Mouse (Mus musculus) myocyte (in vitro differentiated cells): Measurements from ENCODE around the gene Sectm1a. TPM values are rescaled to one million over a fixed set of nuclear protein-coding genes. Genes with fewer than 3 reads are reported as not detected.

ENCODE experiments used
- H3K27me3 ChIP-seq: one replicate; pipeline ENCODE4 v1.6.1; 2011; ENCODE audit not compliant: control insufficient read depth, insufficient read depth, insufficient read length
- H3K36me3 ChIP-seq: one replicate; pipeline ENCODE4 v1.6.1; 2011; ENCODE audit not compliant: control insufficient read depth, insufficient read depth
- H3K4me2 ChIP-seq: one replicate; pipeline ENCODE4 v1.6.1; 2011; ENCODE audit warnings: low read depth, control low read depth
- H3K4me3 ChIP-seq: one replicate; pipeline ENCODE4 v1.5.1; 2011; ENCODE audit warnings: mild to moderate bottlenecking, control low read depth, moderate library complexity
- H3K79me2 ChIP-seq: one replicate; pipeline ENCODE4 v1.6.1; 2011; ENCODE audit not compliant: control insufficient read depth, insufficient read depth
- H3ac ChIP-seq: one replicate; pipeline ENCODE4 v1.6.1; 2011; ENCODE audit not compliant: control insufficient read depth, insufficient read length
- CEBPB ChIP-seq: IDR thresholded peaks from 2 replicates; pipeline ENCODE4 v1.6.1; 2011; ENCODE audit warnings: mild to moderate bottlenecking, moderate library complexity; ENCODE audit not compliant: poor library complexity, insufficient read depth, severe bottlenecking
- E2F4 ChIP-seq: IDR thresholded peaks from one replicate; pipeline ENCODE4 v1.6.1; 2011; ENCODE audit warnings: mild to moderate bottlenecking, control low read depth, moderate library complexity; ENCODE audit not compliant: insufficient read depth
- MAX ChIP-seq: IDR thresholded peaks from one replicate; pipeline ENCODE4 v1.6.1; 2011; ENCODE audit warnings: low read depth, mild to moderate bottlenecking, control low read depth
- MYOD1 ChIP-seq, 3 experiments: IDR thresholded peaks; one replicate each; pipeline ENCODE4 v1.6.1; 2011; ENCODE audit warnings: control low read depth in 2 of 3, low read depth in 2 of 3, mild to moderate bottlenecking in 2 of 3, moderate library complexity in 1 of 3; ENCODE audit not compliant: insufficient read length in 2 of 3, control insufficient read depth in 1 of 3
- MYOG ChIP-seq, 3 experiments: IDR thresholded peaks; one replicate each; pipeline ENCODE4 v1.6.1; 2011; ENCODE audit warnings: control low read depth in 2 of 3, low read depth in 2 of 3, mild to moderate bottlenecking in 2 of 3; ENCODE audit not compliant: insufficient read length in 2 of 3, control insufficient read depth in 1 of 3, insufficient read depth in 1 of 3
- POLR2A ChIP-seq: IDR thresholded peaks from one replicate; pipeline ENCODE4 v1.6.1; 2011; ENCODE audit warnings: low read depth, mild to moderate bottlenecking, control low read depth, moderate library complexity; ENCODE audit not compliant: insufficient read length
- POLR2AphosphoS2 ChIP-seq: IDR thresholded peaks from one replicate; pipeline ENCODE4 v1.6.1; 2011; ENCODE audit warnings: low read depth, control low read depth; ENCODE audit not compliant: insufficient read length
- REST ChIP-seq: IDR thresholded peaks from one replicate; pipeline ENCODE4 v1.6.1; 2011; ENCODE audit warnings: mild to moderate bottlenecking, control low read depth, moderate library complexity; ENCODE audit not compliant: insufficient read depth, insufficient read length
- SRF ChIP-seq: IDR thresholded peaks from one replicate; pipeline ENCODE4 v1.6.1; 2011; ENCODE audit warnings: low read depth; ENCODE audit not compliant: control insufficient read depth, insufficient read length
- TCF12 ChIP-seq: IDR thresholded peaks from one replicate; pipeline ENCODE4 v1.6.1; 2011; ENCODE audit warnings: mild to moderate bottlenecking, control low read depth; ENCODE audit not compliant: poor library complexity, insufficient read depth, severe bottlenecking
- TCF3 ChIP-seq: IDR thresholded peaks from one replicate; pipeline ENCODE4 v1.6.1; 2011; ENCODE audit warnings: low read depth, control low read depth; ENCODE audit not compliant: insufficient read length
- USF1 ChIP-seq: IDR thresholded peaks from one replicate; pipeline ENCODE4 v1.6.1; 2011; ENCODE audit warnings: low read depth, mild to moderate bottlenecking, control low read depth, moderate library complexity
- polyA plus RNA-seq: library from polyadenylated mRNA; unstranded; fragments of >200 nt; fragmentation: generic; extraction: Trizol; gene quantifications from one replicate; pipeline ENCODE4 v1.2.1, GENCODE M21; 2012; ENCODE audit warnings: missing spikeins

The Sectm1a gene
- polyA plus RNA-seq: 0.12 TPM

DNA sequence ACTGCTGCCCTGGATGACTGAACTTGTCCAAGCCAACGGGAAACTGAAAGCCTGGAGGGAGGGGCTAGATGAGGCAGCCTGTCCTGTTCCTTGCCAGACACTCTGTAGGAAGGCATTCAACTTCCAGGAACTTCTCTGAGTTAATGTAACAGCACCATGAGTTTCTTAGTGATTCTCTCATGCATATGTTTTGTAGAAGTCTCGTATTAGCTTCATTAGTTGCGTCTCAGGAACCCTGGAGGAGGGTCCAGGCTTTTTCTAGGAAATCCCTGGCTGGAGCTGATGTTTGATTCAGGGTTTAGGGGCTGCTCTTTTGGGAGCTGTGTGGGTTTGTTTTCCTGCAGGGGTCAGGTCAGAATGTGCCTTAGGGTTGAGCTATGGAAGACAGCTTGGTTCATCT lies at the start of gene Sectm1a:
TSS of gene Sectm1a (minus strand) at position 101 of the 400 bp plus-strand sequence.
- H3K4me2 ChIP-seq: no peak within 1 kb of the TSS
- TF ChIP-seq REST (no peak), TCF3 (no peak)
- H3K4me3 ChIP-seq: no peak within 1 kb of the TSS
- H3K79me2 ChIP-seq: no peaks in the 10 kb centered on the region
- H3K36me3 ChIP-seq: no peaks in the 10 kb centered on the region
- H3ac ChIP-seq: no peak within 1 kb of the TSS
- H3K27me3 ChIP-seq: peaks cover 11% of the 10 kb centered on the region

DNA sequence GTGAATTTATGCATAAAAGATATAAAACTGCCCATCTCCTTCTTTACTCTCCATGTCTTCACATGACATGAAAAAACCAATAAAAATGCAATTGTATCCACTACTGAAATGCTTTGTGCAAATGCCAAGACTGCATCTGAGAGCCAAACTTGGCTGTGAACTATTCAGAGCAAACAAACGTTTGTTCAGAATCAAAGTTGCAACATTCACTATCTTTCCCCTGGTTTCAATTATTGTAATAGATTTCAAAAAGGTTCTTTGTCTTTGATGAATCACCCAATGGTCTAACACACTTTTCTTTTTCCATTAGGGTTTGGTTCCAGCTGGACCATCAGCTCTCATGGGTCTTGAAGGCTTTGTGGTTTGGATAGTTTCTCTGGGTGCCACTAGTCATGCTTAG lies 48.6 kb upstream of the Sectm1a start:
- Histone ChIP-seq H3K36me3 (no peaks in the 10 kb centered on the region), H3K4me2 (peak overlapping the region; percentile 48), H3ac (no peak overlapping the region), H3K79me2 (no peaks in the 10 kb centered on the region), H3K4me3 (no peak overlapping the region), H3K27me3 (no peaks in the 10 kb centered on the region)
- TF ChIP-seq MYOG (IDR thresholded peaks at IDR 0.05; ENCODE audit: control insufficient read depth in 1 of 3, insufficient read depth in 1 of 3, insufficient read length in 2 of 3, low read depth in 2 of 3) (no peak), E2F4 (no peak), MYOD1 (IDR thresholded peaks at IDR 0.05; ENCODE audit: control insufficient read depth in 1 of 3, insufficient read length in 2 of 3, low read depth in 2 of 3) (no peak), TCF12 (no peak), USF1 (peak; percentile 42), MAX (no peak), POLR2AphosphoS2 (no peak), SRF (no peak), CEBPB (peak; percentile 88), POLR2A (no peak), TCF3 (no peak), REST (no peak)

DNA sequence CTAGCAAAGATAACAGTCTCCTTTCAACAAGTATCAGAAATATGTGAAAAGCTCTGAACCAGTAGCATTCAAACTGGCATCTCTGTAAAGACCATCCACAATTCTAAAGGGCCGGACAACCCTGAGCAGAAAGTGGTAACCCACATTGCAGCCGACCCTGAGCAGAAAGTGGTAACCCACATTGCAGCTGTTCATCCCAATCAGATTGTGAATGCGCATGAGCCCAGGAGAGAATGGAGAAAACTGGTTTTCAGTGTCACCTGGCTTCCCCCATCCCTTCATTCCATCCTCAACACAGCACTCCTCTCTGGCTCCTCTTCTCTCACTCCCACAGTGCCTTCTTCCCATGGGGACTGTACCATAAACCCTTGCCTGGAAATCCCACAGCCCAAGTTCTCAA lies 46.4 kb upstream of the Sectm1a start:
- no peak overlapping the region for H3ac ChIP-seq
- H3K4me3 ChIP-seq: no peak overlapping the region
- H3K36me3 ChIP-seq: no peaks in the 10 kb centered on the region
- H3K79me2 ChIP-seq: no peaks in the 10 kb centered on the region
- no peak overlapping the region for H3K4me2 ChIP-seq
- no peaks in the 10 kb centered on the region for H3K27me3 ChIP-seq
- no peak for TF ChIP-seq POLR2AphosphoS2
- peak; percentile 63 to 89 (median 82) for TF ChIP-seq MYOD1 (IDR thresholded peaks at IDR 0.05; ENCODE audit: control insufficient read depth in 1 of 3, insufficient read length in 2 of 3, low read depth in 2 of 3)

DNA sequence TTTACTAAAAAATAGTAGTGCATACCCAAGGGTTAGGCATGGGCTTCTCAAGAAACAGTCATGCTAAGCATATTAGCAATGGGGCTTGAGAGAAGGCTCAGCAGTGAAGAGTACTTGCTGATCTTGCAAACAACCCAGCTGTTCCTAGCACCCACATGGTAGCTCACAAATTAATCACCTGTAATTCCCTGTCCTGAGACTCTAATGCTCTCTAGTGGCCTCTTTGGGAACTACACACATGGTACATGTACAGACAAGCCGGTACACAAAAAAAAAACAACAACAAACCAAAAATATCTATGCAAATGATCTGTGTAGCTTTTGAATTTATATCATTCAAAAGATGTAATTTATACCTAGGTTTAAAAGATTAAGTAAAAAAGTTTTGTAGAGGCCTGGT lies 45.4 kb upstream of the Sectm1a start:
- Histone ChIP-seq H3K27me3 (no peaks in the 10 kb centered on the region), H3ac (no peak overlapping the region)
- no peak for TF ChIP-seq CEBPB
- peak in 1 of 3 experiments; percentile 2 for TF ChIP-seq MYOD1 (IDR thresholded peaks at IDR 0.05; ENCODE audit: control insufficient read depth in 1 of 3, insufficient read length in 2 of 3, low read depth in 2 of 3)

DNA sequence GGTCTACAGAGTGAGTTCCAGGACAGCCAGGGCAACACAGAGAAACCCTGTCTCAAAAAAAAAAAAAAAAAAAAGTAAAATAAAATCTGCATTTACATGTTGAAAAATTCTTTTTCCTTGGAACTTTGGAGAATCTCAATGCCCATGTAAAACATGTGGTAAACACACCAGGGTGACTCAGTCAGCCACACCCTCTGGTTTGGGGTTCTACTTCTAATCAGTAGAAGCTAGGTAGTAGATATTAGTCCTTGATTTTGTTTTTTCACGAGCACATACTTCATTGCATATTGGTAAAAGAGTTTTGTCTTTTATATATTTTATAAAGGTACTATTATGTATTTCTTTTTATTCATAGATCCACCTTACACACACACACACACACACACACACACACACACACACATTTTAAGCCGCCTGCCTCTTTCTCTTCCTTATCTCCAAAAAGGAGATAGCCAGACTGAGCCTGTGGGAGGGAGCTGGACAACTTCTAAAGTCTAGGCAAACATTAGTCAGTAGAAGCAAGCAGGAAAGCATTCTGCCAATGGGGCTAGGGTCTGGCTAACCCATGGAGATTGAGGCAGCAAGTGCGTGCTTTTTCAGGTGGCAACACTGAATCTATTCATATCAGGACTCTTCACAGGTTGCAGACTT lies 44.6 kb upstream of the Sectm1a start:
- TF ChIP-seq MAX: no peak
- Histone ChIP-seq H3K4me3 (no peak overlapping the region), H3K4me2 (no peak overlapping the region), H3ac (no peak overlapping the region), H3K79me2 (no peaks in the 10 kb centered on the region), H3K27me3 (no peaks in the 10 kb centered on the region), H3K36me3 (no peaks in the 10 kb centered on the region)

More for the DNA sequence above, 45.4 kb upstream of the Sectm1a start:
- Histone ChIP-seq H3K4me3 (no peak overlapping the region), H3K4me2 (no peak overlapping the region), H3K79me2 (no peaks in the 10 kb centered on the region), H3K36me3 (no peaks in the 10 kb centered on the region)

DNA sequence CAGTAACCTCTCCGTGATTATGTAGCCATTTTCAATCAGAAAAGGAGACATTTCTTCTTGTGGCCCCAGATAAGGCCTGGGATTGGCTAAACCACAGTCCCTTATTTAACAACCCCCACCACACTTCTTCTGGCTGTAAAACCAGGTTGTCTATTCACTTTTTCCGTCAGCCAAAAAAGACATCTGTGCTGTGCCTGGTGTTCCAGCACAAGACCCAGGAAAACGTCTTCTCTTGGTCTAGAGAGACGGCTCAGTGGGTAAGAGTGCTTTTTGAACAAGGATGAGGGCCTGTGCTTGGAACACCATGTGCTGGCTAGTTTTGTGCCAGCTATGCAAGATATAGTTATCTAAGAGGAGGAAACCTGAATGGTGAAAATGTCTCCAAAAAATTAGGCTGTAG lies 42.4 kb upstream of the Sectm1a start:
- Histone ChIP-seq H3K4me3 (no peak overlapping the region), H3K36me3 (no peaks in the 10 kb centered on the region), H3K27me3 (no peaks in the 10 kb centered on the region), H3ac (no peak overlapping the region), H3K79me2 (no peaks in the 10 kb centered on the region), H3K4me2 (no peak overlapping the region)
- TF ChIP-seq POLR2A (no peak), USF1 (no peak), CEBPB (no peak), SRF (no peak), MAX (no peak), MYOD1 (IDR thresholded peaks at IDR 0.05; ENCODE audit: control insufficient read depth in 1 of 3, insufficient read length in 2 of 3, low read depth in 2 of 3) (no peak), MYOG (IDR thresholded peaks at IDR 0.05; ENCODE audit: control insufficient read depth in 1 of 3, insufficient read depth in 1 of 3, insufficient read length in 2 of 3, low read depth in 2 of 3) (no peak), TCF12 (no peak), REST (no peak), POLR2AphosphoS2 (no peak), TCF3 (no peak), E2F4 (no peak)
